Mouse (Mus musculus) forebrain, embryonic 13.5 days (tissue): Measurements from ENCODE around the gene Src. TPM values are rescaled to one million over a fixed set of nuclear protein-coding genes. Genes with fewer than 3 reads are reported as not detected.
A peak's percentile ranks its signal among the peaks of the same experiment; 100 is the strongest.

Experiments used
- ATAC-seq: fragments of 200-750 bp; cut with Nextera tagmentation; 2 replicates; pipeline ENCODE4 v1.8.0; 2017
- H3K27ac ChIP-seq: fragments of 300-500 bp; sonication (generic); 2 replicates; pipeline ENCODE4 v1.5.1; 2015; ENCODE audit warnings: inconsistent platforms, mild to moderate bottlenecking, moderate library complexity
- H3K27me3 ChIP-seq: fragments of 300-500 bp; sonication (generic); 2 replicates; pipeline ENCODE4 v1.6.1; 2015; ENCODE audit warnings: mild to moderate bottlenecking, inconsistent platforms
- H3K36me3 ChIP-seq: fragments of 300-500 bp; sonication (generic); 2 replicates; pipeline ENCODE4 v1.6.1; 2015; ENCODE audit warnings: mild to moderate bottlenecking, inconsistent platforms; ENCODE audit not compliant: poor library complexity, severe bottlenecking
- H3K4me1 ChIP-seq: fragments of 300-500 bp; sonication (generic); 2 replicates; pipeline ENCODE4 v1.6.1; 2015; ENCODE audit warnings: inconsistent platforms
- H3K4me2 ChIP-seq: fragments of 300-500 bp; sonication (generic); 2 replicates; pipeline ENCODE4 v1.6.1; 2015; ENCODE audit warnings: inconsistent platforms, mild to moderate bottlenecking, moderate library complexity
- H3K4me3 ChIP-seq: fragments of 300-500 bp; sonication (generic); 2 replicates; pipeline ENCODE4 v1.5.1; 2015; ENCODE audit warnings: mild to moderate bottlenecking, inconsistent platforms
- H3K9ac ChIP-seq: fragments of 300-500 bp; sonication (generic); 2 replicates; pipeline ENCODE4 v1.6.1; 2015; ENCODE audit warnings: mild to moderate bottlenecking, inconsistent platforms
- H3K9me3 ChIP-seq: fragments of 300-500 bp; sonication (generic); replicated peaks from 2 replicates; pipeline ENCODE4 v1.6.1; 2016; ENCODE audit warnings: inconsistent platforms
- WGBS: fragments of 180-500 bp; shearing (Covaris S2); methylation state at CpG from one replicate; pipeline ENCODE4 v1.1.7; 2015; 5-methylcytosine and 5-hydroxymethylcytosine counted together
- polyA plus RNA-seq: library from polyadenylated mRNA; unstranded; fragments of >200 nt; fragmentation: Nextera tagmentation; extraction: Ambion mirVana; gene quantifications from 2 replicates; pipeline ENCODE4 v1.2.1, GENCODE M21; 2015

Src gene
- polyA plus RNA-seq, 1 experiment from 2014 or later: 28.9 TPM

- 85% methylated on average over 3 of the region's 3 CpGs for WGBS
Measured at GRCm38 (mm10) chr2:157493240-157493639, 75.0 kb downstream of the Src start.

GRCm38 (mm10) chr2:157498529-157498928 is 80.3 kb downstream of the Src start:
- peaks cover 28% of the 10 kb centered on the region for H3K4me1 ChIP-seq
- no peaks in the 10 kb centered on the region for H3K36me3 ChIP-seq
- 6% methylated on average over 4 of the region's 4 CpGs for WGBS
- H3K27ac ChIP-seq: peak overlapping the region; percentile 86
- H3K9ac ChIP-seq: no peak overlapping the region
- peak; percentile 82 for ATAC-seq
- no peaks in the 10 kb centered on the region for H3K9me3 ChIP-seq
- H3K4me2 ChIP-seq: 0 out of 2 replicates have a peak overlapping the region, but pooled peaks have one; percentile 4
- no peak overlapping the region for H3K4me3 ChIP-seq
- no peaks in the 10 kb centered on the region for H3K27me3 ChIP-seq

More at GRCm38 (mm10) chr2:157493240-157493639, 75.0 kb downstream of the Src start:
- Histone ChIP-seq H3K4me1 (peaks cover 18% of the 10 kb centered on the region), H3K4me3 (no peak overlapping the region), H3K36me3 (no peaks in the 10 kb centered on the region), H3K4me2 (no peak overlapping the region), H3K9me3 (no peaks in the 10 kb centered on the region), H3K9ac (no peak overlapping the region), H3K27me3 (no peaks in the 10 kb centered on the region), H3K27ac (peak overlapping the region; percentile 10; the same call in 1 of the 2 replicates)
- ATAC-seq: no peak

- WGBS: 98% methylated on average over 2 of the region's 2 CpGs
- H3K4me1 ChIP-seq: peaks cover 28% of the 10 kb centered on the region
- no peak for ATAC-seq
- H3K9ac ChIP-seq: no peak overlapping the region
- no peak overlapping the region for H3K4me2 ChIP-seq
- H3K4me3 ChIP-seq: no peak overlapping the region
- no peaks in the 10 kb centered on the region for H3K36me3 ChIP-seq
- H3K27ac ChIP-seq: no peak overlapping the region
- H3K9me3 ChIP-seq: no peaks in the 10 kb centered on the region
- no peaks in the 10 kb centered on the region for H3K27me3 ChIP-seq
Measured at GRCm38 (mm10) chr2:157500364-157500763, 82.1 kb downstream of the Src start.

GRCm38 (mm10) chr2:157501324-157501723 is 83.1 kb downstream of the Src start:
- H3K4me1 ChIP-seq: peaks cover 28% of the 10 kb centered on the region
- WGBS: 95% methylated on average over 4 of the region's 4 CpGs
- H3K36me3 ChIP-seq: no peaks in the 10 kb centered on the region; the same call in 1 of the 2 replicates
- H3K9me3 ChIP-seq: no peaks in the 10 kb centered on the region
- no peak overlapping the region for H3K9ac ChIP-seq
- no peaks in the 10 kb centered on the region for H3K27me3 ChIP-seq
- no peak overlapping the region for H3K27ac ChIP-seq
- H3K4me2 ChIP-seq: no peak overlapping the region
- H3K4me3 ChIP-seq: no peak overlapping the region
- ATAC-seq: no peak

- Histone ChIP-seq H3K9ac (no peak overlapping the region), H3K4me2 (no peak overlapping the region; the same call in 1 of the 2 replicates), H3K4me1 (peaks cover 24% of the 10 kb centered on the region), H3K36me3 (no peaks in the 10 kb centered on the region; the same call in 1 of the 2 replicates), H3K9me3 (no peaks in the 10 kb centered on the region), H3K4me3 (no peak overlapping the region), H3K27ac (peak overlapping the region; percentile 45; the same call in 1 of the 2 replicates), H3K27me3 (no peaks in the 10 kb centered on the region)
- WGBS: 38% methylated on average over 14 of the region's 14 CpGs
- ATAC-seq: peak; percentile 48
Measured at GRCm38 (mm10) chr2:157506779-157507178, 88.5 kb downstream of the Src start.

- H3K9ac ChIP-seq: no peak overlapping the region
- no peak overlapping the region for H3K4me2 ChIP-seq
- no peaks in the 10 kb centered on the region for H3K9me3 ChIP-seq
- no peak for ATAC-seq
- H3K4me3 ChIP-seq: no peak overlapping the region
- 81% methylated on average over 5 of the region's 5 CpGs for WGBS
- no peaks in the 10 kb centered on the region; the same call in 1 of the 2 replicates for H3K36me3 ChIP-seq
- no peaks in the 10 kb centered on the region for H3K27me3 ChIP-seq
- H3K4me1 ChIP-seq: peaks cover 46% of the 10 kb centered on the region
- H3K27ac ChIP-seq: 0 out of 2 replicates have a peak overlapping the region, but pooled peaks have one; percentile 14
Measured at GRCm38 (mm10) chr2:157509182-157509581, 90.9 kb downstream of the Src start.

GRCm38 (mm10) chr2:157510031-157510430 is 91.8 kb downstream of the Src start:
- Histone ChIP-seq H3K27me3 (no peaks in the 10 kb centered on the region), H3K27ac (no peak overlapping the region), H3K9me3 (no peaks in the 10 kb centered on the region), H3K9ac (no peak overlapping the region), H3K4me3 (no peak overlapping the region), H3K4me2 (no peak overlapping the region), H3K4me1 (peaks cover 54% of the 10 kb centered on the region), H3K36me3 (no peaks in the 10 kb centered on the region; the same call in 1 of the 2 replicates)
- 72% methylated on average over 4 of the region's 4 CpGs for WGBS
- ATAC-seq: no peak

GRCm38 (mm10) chr2:157512859-157513258 is 94.6 kb downstream of the Src start:
- ATAC-seq: no peak
- WGBS: 91% methylated on average over 9 of the region's 9 CpGs
- no peaks in the 10 kb centered on the region for H3K9me3 ChIP-seq

GRCm38 (mm10) chr2:157513737-157514208 is 95.5 kb downstream of the Src start:
- no peaks in the 10 kb centered on the region for H3K9me3 ChIP-seq
- H3K36me3 ChIP-seq: no peaks in the 10 kb centered on the region
- no peaks in the 10 kb centered on the region for H3K27me3 ChIP-seq
- no peak overlapping the region for H3K4me2 ChIP-seq
- no peak for ATAC-seq
- WGBS: 21% methylated on average over 9 of the region's 9 CpGs
- H3K4me1 ChIP-seq: peaks cover 64% of the 10 kb centered on the region
- no peak overlapping the region for H3K4me3 ChIP-seq
- H3K27ac ChIP-seq: peak overlapping the region; percentile 48
- no peak overlapping the region for H3K9ac ChIP-seq

More at GRCm38 (mm10) chr2:157512859-157513258, 94.6 kb downstream of the Src start:
- Histone ChIP-seq H3K4me3 (no peak overlapping the region), H3K4me2 (no peak overlapping the region), H3K36me3 (no peaks in the 10 kb centered on the region), H3K4me1 (peaks cover 55% of the 10 kb centered on the region), H3K9ac (no peak overlapping the region), H3K27me3 (no peaks in the 10 kb centered on the region), H3K27ac (peak overlapping the region; percentile 48; the same call in 1 of the 2 replicates)

GRCm38 (mm10) chr2:157514353-157514752 is 96.1 kb downstream of the Src start:
- Histone ChIP-seq H3K4me2 (no peak overlapping the region), H3K27ac (peak overlapping the region; percentile 48; the same call in 1 of the 2 replicates), H3K9me3 (no peaks in the 10 kb centered on the region), H3K27me3 (no peaks in the 10 kb centered on the region), H3K4me1 (peaks cover 66% of the 10 kb centered on the region), H3K4me3 (no peak overlapping the region), H3K36me3 (no peaks in the 10 kb centered on the region), H3K9ac (no peak overlapping the region; the same call in 1 of the 2 replicates)
- 3% methylated on average over 4 of the region's 4 CpGs for WGBS
- ATAC-seq: no peak

- H3K4me1 ChIP-seq: peaks cover 65% of the 10 kb centered on the region
- H3K9ac ChIP-seq: no peak overlapping the region
- no peaks in the 10 kb centered on the region for H3K9me3 ChIP-seq
- WGBS: 34% methylated on average over 6 of the region's 6 CpGs
- H3K27me3 ChIP-seq: no peaks in the 10 kb centered on the region
- ATAC-seq: no peak
- H3K4me2 ChIP-seq: no peak overlapping the region
- peak overlapping the region; percentile 51; the same call in 1 of the 2 replicates for H3K27ac ChIP-seq
- no peak overlapping the region for H3K4me3 ChIP-seq
- H3K36me3 ChIP-seq: no peaks in the 10 kb centered on the region
Measured at GRCm38 (mm10) chr2:157517526-157517925, 99.3 kb downstream of the Src start.

GRCm38 (mm10) chr2:157518451-157518850 is 100.2 kb downstream of the Src start:
- H3K27ac ChIP-seq: peak overlapping the region; percentile 51; the same call in 1 of the 2 replicates
- 30% methylated on average over 7 of the region's 7 CpGs for WGBS
- H3K4me1 ChIP-seq: peaks cover 62% of the 10 kb centered on the region
- no peak overlapping the region for H3K4me3 ChIP-seq
- no peak overlapping the region for H3K9ac ChIP-seq
- H3K27me3 ChIP-seq: no peaks in the 10 kb centered on the region
- H3K36me3 ChIP-seq: no peaks in the 10 kb centered on the region
- 0 out of 2 replicates have a peak, but pooled peaks have one; percentile 32 for ATAC-seq
- H3K4me2 ChIP-seq: no peak overlapping the region
- H3K9me3 ChIP-seq: no peaks in the 10 kb centered on the region

- ATAC-seq: no peak
- no peaks in the 10 kb centered on the region for H3K36me3 ChIP-seq
- peaks cover 55% of the 10 kb centered on the region for H3K4me1 ChIP-seq
- H3K27me3 ChIP-seq: no peaks in the 10 kb centered on the region
- peak overlapping the region; percentile 65 for H3K27ac ChIP-seq
- H3K4me2 ChIP-seq: no peak overlapping the region
- WGBS: 81% methylated on average over 6 of the region's 6 CpGs
- no peaks in the 10 kb centered on the region for H3K9me3 ChIP-seq
- no peak overlapping the region for H3K9ac ChIP-seq
- no peak overlapping the region for H3K4me3 ChIP-seq
Measured at GRCm38 (mm10) chr2:157519452-157519851, 101.2 kb downstream of the Src start.
